Mouse (Mus musculus): ENCODE results near the gene Esp22.
"Not testable (repeated sequence)": the region's sequence is repeated elsewhere in the genome, so short reads cannot be mapped to it uniquely, and the experiment has no call there.

The Esp22 gene

GRCm38 (mm10) chr17:39095034-39095433 lies at the start of gene Esp22:
Esp22 (plus strand) TSS chr17:39095334.
- no peak for DNase-seq (ENCODE audit: low spot score)

GRCm38 (mm10) chr17:39063641-39064040 lies 31.5 kb upstream of the Esp22 start:
- DNase-seq (ENCODE audit: low spot score), result no peak

- no peak for DNase-seq (ENCODE audit: low spot score)
Measured at GRCm38 (mm10) chr17:39076937-39077336, 18.2 kb upstream of the Esp22 start, which contains the start of gene Esp23. Esp23 (minus strand) TSS chr17:39077037.

- DNase-seq (ENCODE audit: low spot score), result not testable (repeated sequence)
Measured at GRCm38 (mm10) chr17:39107126-39107525, 12.0 kb downstream of the Esp22 start.

GRCm38 (mm10) chr17:39129156-39129555 lies 34.0 kb downstream of the Esp22 start:
- DNase-seq (ENCODE audit: low spot score), result not testable (repeated sequence)

All from yolk sac, embryonic 10.5 days (tissue).